Mouse (Mus musculus): ENCODE measurements at regions not wholly inside any gene's neighbourhood (a gene's known extent, or its start where the extent isn't known, plus 50 kb on each side); places are given as distances from the start of the nearest gene placed in this dataset.

DNA sequence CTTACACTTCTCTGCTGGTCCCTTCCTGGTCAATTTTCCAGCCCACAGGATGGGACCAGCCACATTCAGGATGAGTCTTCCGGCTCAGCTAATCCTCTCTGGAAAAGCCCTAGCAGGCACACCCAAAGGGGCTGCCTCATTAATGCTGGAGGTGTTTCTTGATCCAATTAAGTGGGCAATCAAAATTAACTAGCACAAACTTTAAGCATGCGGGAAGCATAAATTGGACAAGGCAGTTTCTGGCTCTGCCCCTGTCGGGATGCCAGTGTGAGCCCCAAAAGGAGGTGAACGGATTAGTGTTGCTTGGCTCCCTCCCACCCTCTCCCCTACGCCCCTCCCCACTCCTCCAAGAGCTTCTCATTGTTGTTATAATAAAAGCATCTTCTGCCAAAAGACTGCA is 262.5 kb upstream of the Id4 start:
- TF ChIP-seq POLR2A (IDR thresholded peaks at IDR 0.05; ENCODE audit: borderline replicate concordance, insufficient read depth, low read length) (no peak), CTCF (IDR thresholded peaks at IDR 0.05; ENCODE audit: borderline replicate concordance, insufficient read depth, low read depth, low read length) (no peak)
